Mouse (Mus musculus): ENCODE measurements around the gene Ybx3.

GRCm38 (mm10) chr6:131369866-131370616 lies 18.2 kb downstream of the Ybx3 start:
- TF ChIP-seq CTCF (IDR thresholded peaks at IDR 0.05; ENCODE audit: low read depth, low read length) (no peak), POLR2A (IDR thresholded peaks at IDR 0.05; ENCODE audit: borderline replicate concordance, low read depth, low read length) (no peak)

Data from bone marrow macrophage, adult 2 months (primary cell).